27 mouse cellular contexts compared by ENCODE assay signal in genomic region chrX:147489551-147489950, GRCm38 (mm10). TPM values are rescaled to one million over a fixed set of nuclear protein-coding genes. Genes with fewer than 3 reads are reported as not detected.
A peak's percentile ranks its signal among the peaks of the same experiment; 100 is the strongest.
DNase-seq lines count a peak whose midpoint lies in the region; ATAC-seq and TF ChIP-seq lines count a peak whose summit lies in the region.
"Had no signal": no experiment of that assay in that cellular context is flagged by ENCODE, and none has a peak within 500 bp of the region (broad histone marks: within the 10 kb centered on the region; RNA-seq: fewer than 3 reads in every experiment).

No protein-coding gene starts in this region.

- no peak for DNase-seq in gastrocnemius, adult 2 months
- DNase-seq in gastrocnemius, postnatal 36 days, result no peak
- DNase-seq in left cerebral cortex, adult 2 months (ENCODE audit: extremely low spot score in 1 of 2, low spot score in 2 of 2), result no peak
- no peak for DNase-seq in left cerebral cortex, postnatal 4 days
- DNase-seq in 3T3-L1 (ENCODE audit: low read depth, low spot score) (peak; percentile 42), Patski (ENCODE audit: low read depth, low spot score) (no peak)
- no peak for DNase-seq in urinary bladder, postnatal 36 days (ENCODE audit: low spot score in 2 of 2)
- DNase-seq: adrenal gland, adult 8-10 months; cerebellum, adult 18-20 months; gastrocnemius, postnatal 25 days; heart, postnatal 36 days; kidney, adult 8-10 months; lung, postnatal 36 days; right cerebral cortex, postnatal 4 days; thymus, postnatal 36 days had no signal

- POLR2A ChIA-PET in Patski (lab: Charles Lee), result no interaction called here

- peak; percentile 52 for TF ChIP-seq CTCF in gastrocnemius, adult 2 months (IDR thresholded peaks at IDR 0.05)
- TF ChIP-seq CTCF in left cerebral cortex, adult 2 months (IDR thresholded peaks at IDR 0.05), result peak; percentile 44
- TF ChIP-seq CTCF in Patski (IDR thresholded peaks at IDR 0.05), result peak; percentile 31

- no peak overlapping the region for H3K4me3 ChIP-seq in gastrocnemius, adult 2 months
- H3K4me3 ChIP-seq in left cerebral cortex, adult 2 months, result no peak overlapping the region
- H3K4me3 ChIP-seq: embryonic facial prominence, embryonic 12.5 days; hindbrain, embryonic 15.5 days; limb, embryonic 10.5 days had no signal

- H3K27ac ChIP-seq in gastrocnemius, adult 2 months, result no peak overlapping the region
- H3K27ac ChIP-seq in left cerebral cortex, adult 2 months, result no peak overlapping the region
- H3K27ac ChIP-seq: embryonic facial prominence, embryonic 12.5 days; hindbrain, embryonic 15.5 days; limb, embryonic 10.5 days; liver, embryonic 14.5 days had no signal

- CTCF ChIA-PET in Patski (lab: Charles Lee), result interaction anchor here (1.2 kb wide), 1 partner anchor 20 kb away, joined by 3 read pairs; no protein-coding TSS in a partner anchor

- in situ Hi-C loops in Patski (cut with MboI; ENCODE audit: low pct_unique_long_range_greater_than_20kb), result loop anchor here (5.0 kb wide), 1 partner anchor 372 kb away; no protein-coding TSS in a partner anchor

- intact Hi-C loops in gastrocnemius, adult 2 months (cut with DNase I), result no loop called here
- intact Hi-C loops in gastrocnemius, postnatal 36 days (cut with DNase I), result no loop called here
- intact Hi-C loops in left cerebral cortex, adult 2 months (cut with DNase I), result no loop called here
- intact Hi-C loops in left cerebral cortex, postnatal 4 days (cut with DNase I), result no loop called here

- peaks cover 31% of the 10 kb centered on the region for H3K27me3 ChIP-seq in Patski
- H3K27me3 ChIP-seq: embryonic facial prominence, embryonic 12.5 days; hindbrain, embryonic 15.5 days had no signal

- ATAC-seq in Patski, result no peak

RNA-seq across cellular contexts. Expression of gene Vmn1r239-ps, which starts 36.0 kb away (rescaled TPM):
- total RNA-seq in gastrocnemius, adult 2 months (2021), result not detected
- not detected for total RNA-seq in gastrocnemius, postnatal 36 days (2021)
- total RNA-seq in left cerebral cortex, adult 2 months (2021), result not detected
- not detected for total RNA-seq in left cerebral cortex, postnatal 4 days (2021)
- not detected for polyA plus RNA-seq in Patski (2021)
- total RNA-seq: adrenal gland, adult 8-10 months; common myeloid progenitor, adult 5-6 weeks; ES-E14; gastrocnemius, postnatal 25 days; heart, postnatal 36 days; layer of hippocampus, postnatal 25 days had no signal
- polyA plus RNA-seq: embryonic facial prominence, embryonic 12.5 days; frontal cortex, adult 2 months; heart, embryonic 11.5 days; hindbrain, embryonic 15.5 days; large intestine, adult 2 months; limb, embryonic 10.5 days; liver, embryonic 14.5 days; neural tube, embryonic 14.5 days; testis, adult 2 months had no signal
